In genomic region chr9:42464181-42464580, GRCm38 (mm10) we compare ENCODE assay signal across 17 mouse cellular contexts. TPM values are rescaled to one million over a fixed set of nuclear protein-coding genes. Genes with fewer than 3 reads are reported as not detected.
A peak's percentile ranks its signal among the peaks of the same experiment; 100 is the strongest.
DNase-seq lines count a peak whose midpoint lies in the region; ATAC-seq and TF ChIP-seq lines count a peak whose summit lies in the region.
"Had no signal": no experiment of that assay in that cellular context is flagged by ENCODE, and none has a peak within 500 bp of the region (broad histone marks: within the 10 kb centered on the region; RNA-seq: fewer than 3 reads in every experiment).

No protein-coding gene starts in this region.

- H3K36me3 ChIP-seq in heart, embryonic 13.5 days = no peaks in the 10 kb centered on the region
- 0 out of 2 replicates have a peak, but pooled peaks cover 3% of the 10 kb centered on the region for H3K36me3 ChIP-seq in heart, embryonic 10.5 days
- H3K36me3 ChIP-seq in liver, adult 2 months (ENCODE audit: control insufficient read depth, insufficient read depth, low read length) = no peaks in the 10 kb centered on the region
- H3K36me3 ChIP-seq: neural tube, embryonic 12.5 days had no signal

- no peak overlapping the region for H3K27ac ChIP-seq in heart, embryonic 13.5 days (replicated peaks)
- no peak overlapping the region for H3K27ac ChIP-seq in heart, embryonic 10.5 days
- peak overlapping the region; percentile 61 for H3K27ac ChIP-seq in liver, adult 2 months (replicated peaks; ENCODE audit: insufficient read depth, low read depth, low read length)
- H3K27ac ChIP-seq: forebrain, embryonic 10.5 days; hindbrain, embryonic 14.5 days; limb, embryonic 10.5 days; neural tube, embryonic 12.5 days had no signal

- no peak for TF ChIP-seq CTCF in liver, adult 2 months (IDR thresholded peaks at IDR 0.05; ENCODE audit: low read depth, low read length)

- TF ChIP-seq POLR2A in liver, adult 2 months (IDR thresholded peaks at IDR 0.05; ENCODE audit: extremely low read depth, insufficient read depth, low read length) = no peak

- H3K27me3 ChIP-seq in heart, embryonic 13.5 days (replicated peaks) = peaks cover 72% of the 10 kb centered on the region
- H3K27me3 ChIP-seq in heart, embryonic 10.5 days (ENCODE audit: insufficient read depth, poor library complexity, severe bottlenecking) = peaks cover 78% of the 10 kb centered on the region
- H3K27me3 ChIP-seq in liver, adult 2 months (ENCODE audit: control insufficient read depth, insufficient read depth, low read length) = no peaks in the 10 kb centered on the region
- H3K27me3 ChIP-seq: megakaryocyte, embryonic 14.5 days; neural tube, embryonic 12.5 days had no signal

- peaks cover 5% of the 10 kb centered on the region; the same call in 1 of the 2 replicates for H3K79me2 ChIP-seq in liver, adult 2 months (ENCODE audit: control insufficient read depth, insufficient read depth, low read length)

- no peak for ATAC-seq in heart, embryonic 13.5 days (ENCODE audit: extremely low read depth, insufficient number of reproducible peaks, low FRiP score, low TSS enrichment)
- ATAC-seq: inflammation-experienced regulatory T-cells, adult 6 months had no signal

- H3K4me2 ChIP-seq in heart, embryonic 13.5 days = peak overlapping the region; percentile 1; the same call in 1 of the 2 replicates
- H3K4me2 ChIP-seq: hindbrain, embryonic 14.5 days; neural tube, embryonic 12.5 days had no signal

- H3K9ac ChIP-seq in heart, embryonic 13.5 days = no peak overlapping the region
- H3K9ac ChIP-seq in liver, adult 2 months (ENCODE audit: low read depth, low read length) = no peak overlapping the region
- H3K9ac ChIP-seq: hindbrain, embryonic 14.5 days; neural tube, embryonic 12.5 days had no signal

- 87% methylated on average over 9 of the region's 9 CpGs for WGBS in heart, embryonic 13.5 days
- WGBS in heart, embryonic 10.5 days = 88% methylated on average over 9 of the region's 9 CpGs
- 86% methylated on average over 9 of the region's 9 CpGs for WGBS in liver, adult 2 months

- no peak for DNase-seq in heart, embryonic 10.5 days (ENCODE audit: low spot score)
- peak; percentile 42 for DNase-seq in liver, adult 2 months (ENCODE audit: extremely low read depth, low read depth, low spot score)
- DNase-seq in liver = no peak
- DNase-seq in lung, postnatal 36 days = peak; percentile 36
- DNase-seq in lung, postnatal 10 days = no peak
- DNase-seq in embryo, embryonic 9.5 days (ENCODE audit: extremely low spot score) = no peak
- DNase-seq in cerebellum, adult 8-10 months = no peak
- DNase-seq: cerebellum, adult 11 months; gastrocnemius, postnatal 14 days; right cerebral cortex, postnatal 14 days had no signal

- peaks cover 43% of the 10 kb centered on the region for H3K4me1 ChIP-seq in heart, embryonic 13.5 days
- H3K4me1 ChIP-seq in heart, embryonic 10.5 days = peaks cover 46% of the 10 kb centered on the region
- H3K4me1 ChIP-seq in liver, adult 2 months (ENCODE audit: control insufficient read depth, insufficient read depth, low read length) = peaks cover 30% of the 10 kb centered on the region

- no peak overlapping the region for H3K4me3 ChIP-seq in heart, embryonic 13.5 days
- H3K4me3 ChIP-seq in heart, embryonic 10.5 days = no peak overlapping the region
- no peak overlapping the region for H3K4me3 ChIP-seq in liver, adult 2 months (ENCODE audit: insufficient read depth, low read depth, low read length)
- H3K4me3 ChIP-seq: forebrain, embryonic 10.5 days; limb, embryonic 10.5 days; neural tube, embryonic 12.5 days had no signal

- no peaks in the 10 kb centered on the region for H3K9me3 ChIP-seq in heart, embryonic 13.5 days
- no peaks in the 10 kb centered on the region for H3K9me3 ChIP-seq in heart, embryonic 10.5 days
- H3K9me3 ChIP-seq: forebrain, embryonic 10.5 days; limb, embryonic 10.5 days; megakaryocyte, embryonic 14.5 days; neural tube, embryonic 12.5 days had no signal

RNA-seq across cellular contexts. Expression of gene Tbcel, which starts 43.4 kb away (rescaled TPM):
- 3.4 and 4.1 TPM in 2 replicates for polyA plus RNA-seq in heart, embryonic 13.5 days (2015; fragmentation: Nextera tagmentation; extraction: Ambion mirVana)
- polyA plus RNA-seq in heart, embryonic 10.5 days (2016; fragmentation: Nextera tagmentation; extraction: Ambion mirVana) = 2.7 and 4.9 TPM in 2 replicates
- 28.6 and 34.3 TPM in 2 replicates for total RNA-seq in liver, adult 2 months (2014; rRNA removed)
- 22.2 and 24.4 TPM in 2 replicates for polyA plus RNA-seq in liver, adult 2 months (2012; rRNA removed)

Comparison
In these comparisons a context has a peak if more than half of its experiments do, and no peak if none do; other contexts are left out.
1. DNase-seq: peak in liver, adult 2 months (single experiment) and lung, postnatal 36 days (single experiment); none in heart, embryonic 10.5 days (single experiment), liver (single experiment), lung, postnatal 10 days (single experiment), embryo, embryonic 9.5 days (single experiment) and cerebellum, adult 8-10 months (single experiment).